Mouse (Mus musculus): ENCODE data around the gene Gm21746.
"Not testable (repeated sequence)": the region's sequence is repeated elsewhere in the genome, so short reads cannot be mapped to it uniquely, and the experiment has no call there.

Gene Gm21746

DNA sequence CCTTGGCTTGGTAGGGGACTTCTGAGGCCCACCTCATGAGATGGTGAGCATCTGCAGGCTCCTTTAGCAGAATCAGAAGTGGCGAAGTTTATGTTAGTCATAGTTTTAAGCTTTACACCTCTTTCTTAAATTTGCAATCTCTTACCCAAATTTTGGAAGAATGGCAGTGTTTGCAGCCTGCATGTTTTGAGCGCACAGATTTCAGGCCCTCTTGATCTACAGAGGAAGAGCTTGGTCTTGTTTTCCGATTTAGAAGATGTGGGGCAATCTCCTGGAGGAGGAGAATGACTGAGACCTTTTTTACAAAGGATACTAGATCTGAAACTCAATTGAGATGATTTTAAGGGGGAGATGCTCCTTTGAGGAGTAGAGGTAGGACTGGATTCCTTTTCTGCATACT, at the start of gene Gm21746:
Gene Gm21746, minus strand, starts transcription at position 101 of the 400 bp plus-strand sequence.
- DNase-seq (ENCODE audit: low spot score): not testable (repeated sequence)

DNA sequence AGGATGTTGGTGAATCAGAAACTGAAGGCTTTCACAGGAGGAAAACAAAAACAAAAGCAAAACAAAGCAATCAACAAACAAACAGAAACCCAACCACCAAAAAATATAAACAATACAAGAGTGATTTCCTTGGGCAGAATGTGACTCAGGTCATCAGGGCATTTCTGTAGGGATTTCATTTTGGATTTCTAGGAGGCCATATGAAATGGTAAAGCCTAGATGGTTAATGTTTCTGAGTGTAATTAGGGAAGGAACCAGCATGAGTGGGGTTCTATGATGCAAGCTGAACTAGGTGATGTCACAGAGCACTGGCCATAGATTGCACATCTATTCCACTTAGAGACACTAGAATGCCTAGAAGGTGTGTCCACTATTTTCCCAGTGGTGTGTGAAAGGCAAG, 29.0 kb upstream of the Gm21746 start, which contains the start of gene Gm20873:
Gene Gm20873, plus strand, starts transcription at position 301 of the 400 bp plus-strand sequence.
- DNase-seq (ENCODE audit: low spot score): not testable (repeated sequence)
